ENCODE assay signal across 9 mouse cellular contexts in the genomic region with DNA sequence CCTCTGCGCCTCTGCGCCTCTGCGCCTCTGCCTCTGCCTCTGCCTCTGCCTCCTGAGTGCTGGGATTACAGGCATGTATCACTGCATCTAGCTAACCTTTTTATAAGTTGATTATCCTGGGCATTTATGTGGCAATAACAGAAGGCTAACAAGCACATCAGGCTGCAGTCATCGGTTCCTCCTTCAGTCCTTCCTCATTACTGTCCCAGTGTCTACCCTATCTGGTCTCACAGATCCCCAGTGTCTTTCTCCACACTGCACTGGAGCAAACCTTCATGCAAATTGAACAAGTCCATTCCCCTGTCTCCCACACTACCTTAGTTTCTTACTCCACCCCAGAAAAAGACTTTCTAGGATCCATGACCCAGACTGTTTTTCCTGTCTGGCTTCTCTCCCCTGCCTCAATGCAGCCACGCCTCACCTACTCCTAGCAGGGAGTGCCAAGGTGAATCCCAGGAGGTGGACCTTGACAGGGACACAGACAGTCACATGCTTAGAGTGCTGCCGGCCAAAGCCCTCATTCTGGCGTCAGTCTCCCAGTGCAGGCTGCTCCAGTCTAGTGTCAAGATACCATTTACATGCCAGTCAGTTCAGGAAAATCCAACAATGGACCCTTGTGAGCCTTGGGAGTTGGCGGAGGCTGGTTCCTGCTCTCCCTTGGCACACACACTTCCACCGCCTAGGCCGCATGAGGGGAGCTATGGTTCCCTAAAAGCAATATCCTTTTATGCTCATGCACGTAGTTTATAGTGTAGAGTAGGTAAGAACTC. TPM values are rescaled to one million over a fixed set of nuclear protein-coding genes. Genes with fewer than 3 reads are reported as not detected.
DNase-seq lines count a peak whose midpoint lies in the region; ATAC-seq and TF ChIP-seq lines count a peak whose summit lies in the region.
"Had no signal": no experiment of that assay in that cellular context is flagged by ENCODE, and none has a peak within 500 bp of the region (broad histone marks: within the 10 kb centered on the region; RNA-seq: fewer than 3 reads in every experiment).

No protein-coding gene starts in this region.

- peak; percentile 72 for ATAC-seq in frontal cortex, adult (ENCODE audit: low TSS enrichment)
- peak; percentile 46; the same call in 1 of the 2 replicates for ATAC-seq in stomach, postnatal 0 days (ENCODE audit: low FRiP score, low TSS enrichment)

- no peak overlapping the region for H3K9ac ChIP-seq in MEL (ENCODE audit: control insufficient read depth, low read depth, low read length, poor library complexity, severe bottlenecking)
- H3K9ac ChIP-seq in stomach, postnatal 0 days (ENCODE audit: low read length), result no peak overlapping the region

- TF ChIP-seq EP300 in MEL (IDR thresholded peaks at IDR 0.05; ENCODE audit: low read depth in 1 of 2, low read length in 2 of 2), result no peak
- no peak for TF ChIP-seq EP300 in stomach, postnatal 0 days (optimal IDR thresholded peaks at IDR 0.05)

- no peaks in the 10 kb centered on the region for H3K27me3 ChIP-seq in MEL (ENCODE audit: control insufficient read depth in 1 of 2, insufficient read depth in 2 of 2, low read length in 2 of 2)
- no peaks in the 10 kb centered on the region for H3K27me3 ChIP-seq in stomach, postnatal 0 days (ENCODE audit: control insufficient read depth, insufficient read depth, low read length)

- H3K4me2 ChIP-seq in stomach, postnatal 0 days (replicated peaks; ENCODE audit: low read depth), result no peak overlapping the region

- no peak for TF ChIP-seq RAD21 in MEL (IDR thresholded peaks at IDR 0.05; ENCODE audit: low read depth, low read length)

- no peak for TF ChIP-seq POLR2A in MEL (IDR thresholded peaks at IDR 0.05; ENCODE audit: control insufficient read depth in 1 of 2, insufficient read depth in 1 of 2, low read depth in 1 of 2, low read length in 2 of 2, poor library complexity in 1 of 2)

- no peak for TF ChIP-seq CTCF in gastrocnemius, adult 2 months (IDR thresholded peaks at IDR 0.05)
- TF ChIP-seq CTCF in MEL (IDR thresholded peaks at IDR 0.05 in 2 of 3, conservative IDR thresholded peaks at IDR 0.05 in 1 of 3; ENCODE audit: control insufficient read depth in 1 of 3, insufficient read depth in 1 of 3, low read depth in 2 of 3, low read length in 3 of 3, poor library complexity in 1 of 3, severe bottlenecking in 1 of 3), result no peak
- TF ChIP-seq CTCF in stomach, postnatal 0 days (IDR thresholded peaks at IDR 0.05; ENCODE audit: low read depth), result no peak

- no peaks in the 10 kb centered on the region for H3K9me3 ChIP-seq in MEL (replicated peaks; ENCODE audit: insufficient read depth, low read length)
- no peaks in the 10 kb centered on the region for H3K9me3 ChIP-seq in stomach, postnatal 0 days (ENCODE audit: control insufficient read depth, low read length)

- H3K79me2 ChIP-seq in MEL (ENCODE audit: control insufficient read depth, insufficient read depth, low read length, poor library complexity), result no peaks in the 10 kb centered on the region

- intact Hi-C loops in gastrocnemius, adult 2 months (cut with DNase I), result no loop called here
- intact Hi-C loops in gastrocnemius, postnatal 36 days (cut with DNase I), result no loop called here

- 73% methylated on average over 11 of the region's 11 CpGs for WGBS in stomach, postnatal 0 days

- DNase-seq in gastrocnemius, adult 2 months, result peak; percentile 28
- no peak for DNase-seq in gastrocnemius, postnatal 36 days
- peak; percentile 53 for DNase-seq in MEL (ENCODE audit: low read depth, low spot score)
- peak; percentile 29 to 47 for DNase-seq in kidney, postnatal 4 days
- DNase-seq in stomach, postnatal 0 days (ENCODE audit: low spot score), result peak; percentile 35
- no peak for DNase-seq in spleen, postnatal 36 days (ENCODE audit: low spot score in 2 of 2)
- no peak for DNase-seq in urinary bladder, postnatal 4 days (ENCODE audit: low spot score in 2 of 2)

- peaks cover 0 to 15% of the 10 kb centered on the region in 2 experiments; a peak in 2 of 4 replicates for H3K4me1 ChIP-seq in MEL (ENCODE audit: control insufficient read depth in 1 of 2, insufficient read depth in 2 of 2, low read length in 2 of 2)
- H3K4me1 ChIP-seq in stomach, postnatal 0 days (replicated peaks; ENCODE audit: control insufficient read depth, insufficient read depth), result no peaks in the 10 kb centered on the region

- H3K27ac ChIP-seq in gastrocnemius, adult 2 months, result no peak overlapping the region
- H3K27ac ChIP-seq in MEL (ENCODE audit: control insufficient read depth, low read depth, low read length), result no peak overlapping the region
- H3K27ac ChIP-seq in stomach, postnatal 0 days (replicated peaks), result peak overlapping the region; percentile 40; the same call in 1 of the 2 replicates

- H3K36me3 ChIP-seq in MEL (ENCODE audit: control insufficient read depth in 1 of 2, insufficient read depth in 2 of 2, low read length in 2 of 2), result peaks cover 0 to 3% of the 10 kb centered on the region in 2 experiments; a peak in 2 of 4 replicates
- H3K36me3 ChIP-seq in stomach, postnatal 0 days (ENCODE audit: control insufficient read depth, insufficient read depth, low read length), result no peaks in the 10 kb centered on the region

- no peak overlapping the region for H3K4me3 ChIP-seq in gastrocnemius, adult 2 months
- H3K4me3 ChIP-seq in MEL (ENCODE audit: control insufficient read depth in 1 of 2, insufficient read depth in 1 of 2, low read depth in 2 of 2, low read length in 2 of 2), result no peak overlapping the region
- H3K4me3 ChIP-seq in stomach, postnatal 0 days (ENCODE audit: low read depth, low read length), result no peak overlapping the region
- H3K4me3 ChIP-seq: megakaryocyte, embryonic 14.5 days had no signal

TF ChIP-seq in MEL, 35 proteins besides CTCF, POLR2A, EP300 and RAD21 (continues in another document):
- TF ChIP-seq ZKSCAN1 (IDR thresholded peaks at IDR 0.05; ENCODE audit: low read depth, low read length) (no peak), MEF2A (IDR thresholded peaks at IDR 0.05; ENCODE audit: extremely low read depth, insufficient replicate concordance, low read depth, low read length, poor library complexity, severe bottlenecking) (no peak), MYC (IDR thresholded peaks at IDR 0.05; ENCODE audit: low read depth, low read length) (no peak), CHD1 (IDR thresholded peaks at IDR 0.05; ENCODE audit: low read depth, low read length) (no peak), NELFE (IDR thresholded peaks at IDR 0.05; ENCODE audit: low read depth, low read length) (no peak), SMC3 (IDR thresholded peaks at IDR 0.05; ENCODE audit: low read depth, low read length) (no peak), USF1 (IDR thresholded peaks at IDR 0.05; ENCODE audit: low read depth, low read length) (no peak), ZNF384 (IDR thresholded peaks at IDR 0.05; ENCODE audit: low read depth, low read length) (no peak), TCF12 (IDR thresholded peaks at IDR 0.05; ENCODE audit: low read depth, low read length) (no peak), POLR2AphosphoS2 (IDR thresholded peaks at IDR 0.05; ENCODE audit: low read length) (no peak), BHLHE40 (IDR thresholded peaks at IDR 0.05; ENCODE audit: borderline replicate concordance, low read depth, low read length) (no peak), GABPA (IDR thresholded peaks at IDR 0.05; ENCODE audit: low read depth, low read length) (no peak), JUND (IDR thresholded peaks at IDR 0.05; ENCODE audit: low read depth, low read length) (no peak), MAFK (IDR thresholded peaks at IDR 0.05; ENCODE audit: borderline replicate concordance, low read depth, low read length) (no peak), TBP (IDR thresholded peaks at IDR 0.05; ENCODE audit: low read depth, low read length) (no peak), SIN3A (IDR thresholded peaks at IDR 0.05; ENCODE audit: low read length) (no peak), RCOR1 (IDR thresholded peaks at IDR 0.05; ENCODE audit: low read depth, low read length) (no peak)

RNA-seq across cellular contexts. Expression of a gene that starts 12.1 kb away (rescaled TPM):
- not detected for total RNA-seq in gastrocnemius, adult 2 months (2021)
- total RNA-seq in gastrocnemius, postnatal 36 days (2021), result not detected
- total RNA-seq in MEL (2012; rRNA removed), result 4.1 and 4.7 TPM in 2 replicates
- 1 to 10 TPM in 1 of 2 experiments, not detected in 1; 4.3 TPM for polyA plus RNA-seq in MEL (2012; ENCODE audit: insufficient read depth in 1 of 2, insufficient read length in 2 of 2, low read depth in 1 of 2, low replicate concordance in 2 of 2, missing spikeins in 1 of 2)
- not detected in 2 replicates for polyA plus RNA-seq in stomach, postnatal 0 days (2015; fragmentation: Nextera tagmentation; extraction: Ambion mirVana)

RNA-seq across cellular contexts. Expression of a gene that starts 22.1 kb away (rescaled TPM):
- 10 to 100 TPM; 18.2 to 18.8 TPM for total RNA-seq in gastrocnemius, adult 2 months (2021)
- total RNA-seq in gastrocnemius, postnatal 36 days (2021), result 10 to 100 TPM; 22.1 to 24.1 TPM
- 34.8 and 36.3 TPM in 2 replicates for total RNA-seq in MEL (2012; rRNA removed)
- polyA plus RNA-seq in MEL (2012; ENCODE audit: insufficient read depth in 1 of 2, insufficient read length in 2 of 2, low read depth in 1 of 2, low replicate concordance in 2 of 2, missing spikeins in 1 of 2), result 10 to 100 TPM in 1 of 2 experiments, not detected in 1; 29.5 TPM
- polyA plus RNA-seq in stomach, postnatal 0 days (2015; fragmentation: Nextera tagmentation; extraction: Ambion mirVana), result 153 and 177 TPM in 2 replicates

RNA-seq across cellular contexts. Expression of a gene that starts 22.6 kb away (rescaled TPM):
- 10 to 100 TPM; 61.9 to 66.9 TPM for total RNA-seq in gastrocnemius, adult 2 months (2021)
- 10 to 100 TPM; 55.3 to 59.5 TPM for total RNA-seq in gastrocnemius, postnatal 36 days (2021)
- total RNA-seq in MEL (2012; rRNA removed), result 38.6 and 38.7 TPM in 2 replicates
- polyA plus RNA-seq in MEL (2012; ENCODE audit: insufficient read depth in 1 of 2, insufficient read length in 2 of 2, low read depth in 1 of 2, low replicate concordance in 2 of 2, missing spikeins in 1 of 2), result 10 to 100 TPM in 1 of 2 experiments, not detected in 1; 86.7 TPM
- polyA plus RNA-seq in stomach, postnatal 0 days (2015; fragmentation: Nextera tagmentation; extraction: Ambion mirVana), result 5.6 and 5.7 TPM in 2 replicates

RNA-seq across cellular contexts. Expression of a gene that starts 44.7 kb away (rescaled TPM):
- total RNA-seq in gastrocnemius, adult 2 months (2021), result 10 to 100 TPM in 1 of 2 experiments, 1 to 10 TPM in 1; 8.9 to 17.2 TPM
- total RNA-seq in gastrocnemius, postnatal 36 days (2021), result 10 to 100 TPM; 14.2 to 15.9 TPM
- total RNA-seq in MEL (2012; rRNA removed), result not detected in 2 replicates
- not detected for polyA plus RNA-seq in MEL (2012; ENCODE audit: insufficient read depth in 1 of 2, insufficient read length in 2 of 2, low read depth in 1 of 2, low replicate concordance in 2 of 2, missing spikeins in 1 of 2)
- polyA plus RNA-seq in stomach, postnatal 0 days (2015; fragmentation: Nextera tagmentation; extraction: Ambion mirVana), result 25.9 and 26.2 TPM in 2 replicates

RNA-seq across cellular contexts. Expression of a gene that starts 58.1 kb away (rescaled TPM):
- 1 to 10 TPM in 1 of 2 experiments, under 1 TPM in 1; 0.86 to 1.0 TPM for total RNA-seq in gastrocnemius, adult 2 months (2021)
- 1 to 10 TPM in 1 of 2 experiments, under 1 TPM in 1; 0.69 to 1.2 TPM for total RNA-seq in gastrocnemius, postnatal 36 days (2021)
- 2.4 and 3.2 TPM in 2 replicates for total RNA-seq in MEL (2012; rRNA removed)
- polyA plus RNA-seq in MEL (2012; ENCODE audit: insufficient read depth in 1 of 2, insufficient read length in 2 of 2, low read depth in 1 of 2, low replicate concordance in 2 of 2, missing spikeins in 1 of 2), result 10 to 100 TPM in 1 of 2 experiments, not detected in 1; 10.1 TPM
- 0.99 and 1.0 TPM in 2 replicates for polyA plus RNA-seq in stomach, postnatal 0 days (2015; fragmentation: Nextera tagmentation; extraction: Ambion mirVana)

Comparison
In these comparisons a context has a peak if more than half of its experiments do, and no peak if none do; other contexts are left out.
1. DNase-seq: peak in gastrocnemius, adult 2 months (single experiment), MEL (single experiment), kidney, postnatal 4 days (2 of 2) and stomach, postnatal 0 days (single experiment); none in gastrocnemius, postnatal 36 days (0 of 2), spleen, postnatal 36 days (0 of 2) and urinary bladder, postnatal 4 days (0 of 2).